Mouse (Mus musculus) myocyte (in vitro differentiated cells): Measurements from ENCODE around the gene Mul1. TPM values are rescaled to one million over a fixed set of nuclear protein-coding genes. Genes with fewer than 3 reads are reported as not detected.
"Not testable (repeated sequence)": the region's sequence is repeated elsewhere in the genome, so short reads cannot be mapped to it uniquely, and the experiment has no call there.

ENCODE experiments used
- H3K27me3 ChIP-seq: one replicate; pipeline ENCODE4 v1.6.1; 2011; ENCODE audit not compliant: control insufficient read depth, insufficient read depth, insufficient read length
- H3K36me3 ChIP-seq: one replicate; pipeline ENCODE4 v1.6.1; 2011; ENCODE audit not compliant: control insufficient read depth, insufficient read depth
- H3K4me2 ChIP-seq: one replicate; pipeline ENCODE4 v1.6.1; 2011; ENCODE audit warnings: low read depth, control low read depth
- H3K4me3 ChIP-seq: one replicate; pipeline ENCODE4 v1.5.1; 2011; ENCODE audit warnings: mild to moderate bottlenecking, control low read depth, moderate library complexity
- H3K79me2 ChIP-seq: one replicate; pipeline ENCODE4 v1.6.1; 2011; ENCODE audit not compliant: control insufficient read depth, insufficient read depth
- H3ac ChIP-seq: one replicate; pipeline ENCODE4 v1.6.1; 2011; ENCODE audit not compliant: control insufficient read depth, insufficient read length
- CEBPB ChIP-seq: IDR thresholded peaks from 2 replicates; pipeline ENCODE4 v1.6.1; 2011; ENCODE audit warnings: mild to moderate bottlenecking, moderate library complexity; ENCODE audit not compliant: poor library complexity, insufficient read depth, severe bottlenecking
- E2F4 ChIP-seq: IDR thresholded peaks from one replicate; pipeline ENCODE4 v1.6.1; 2011; ENCODE audit warnings: mild to moderate bottlenecking, control low read depth, moderate library complexity; ENCODE audit not compliant: insufficient read depth
- MAX ChIP-seq: IDR thresholded peaks from one replicate; pipeline ENCODE4 v1.6.1; 2011; ENCODE audit warnings: low read depth, mild to moderate bottlenecking, control low read depth
- MYOD1 ChIP-seq, 3 experiments: IDR thresholded peaks; one replicate each; pipeline ENCODE4 v1.6.1; 2011; ENCODE audit warnings: control low read depth in 2 of 3, low read depth in 2 of 3, mild to moderate bottlenecking in 2 of 3, moderate library complexity in 1 of 3; ENCODE audit not compliant: insufficient read length in 2 of 3, control insufficient read depth in 1 of 3
- MYOG ChIP-seq, 3 experiments: IDR thresholded peaks; one replicate each; pipeline ENCODE4 v1.6.1; 2011; ENCODE audit warnings: control low read depth in 2 of 3, low read depth in 2 of 3, mild to moderate bottlenecking in 2 of 3; ENCODE audit not compliant: insufficient read length in 2 of 3, control insufficient read depth in 1 of 3, insufficient read depth in 1 of 3
- POLR2A ChIP-seq: IDR thresholded peaks from one replicate; pipeline ENCODE4 v1.6.1; 2011; ENCODE audit warnings: low read depth, mild to moderate bottlenecking, control low read depth, moderate library complexity; ENCODE audit not compliant: insufficient read length
- POLR2AphosphoS2 ChIP-seq: IDR thresholded peaks from one replicate; pipeline ENCODE4 v1.6.1; 2011; ENCODE audit warnings: low read depth, control low read depth; ENCODE audit not compliant: insufficient read length
- REST ChIP-seq: IDR thresholded peaks from one replicate; pipeline ENCODE4 v1.6.1; 2011; ENCODE audit warnings: mild to moderate bottlenecking, control low read depth, moderate library complexity; ENCODE audit not compliant: insufficient read depth, insufficient read length
- SRF ChIP-seq: IDR thresholded peaks from one replicate; pipeline ENCODE4 v1.6.1; 2011; ENCODE audit warnings: low read depth; ENCODE audit not compliant: control insufficient read depth, insufficient read length
- TCF12 ChIP-seq: IDR thresholded peaks from one replicate; pipeline ENCODE4 v1.6.1; 2011; ENCODE audit warnings: mild to moderate bottlenecking, control low read depth; ENCODE audit not compliant: poor library complexity, insufficient read depth, severe bottlenecking
- TCF3 ChIP-seq: IDR thresholded peaks from one replicate; pipeline ENCODE4 v1.6.1; 2011; ENCODE audit warnings: low read depth, control low read depth; ENCODE audit not compliant: insufficient read length
- USF1 ChIP-seq: IDR thresholded peaks from one replicate; pipeline ENCODE4 v1.6.1; 2011; ENCODE audit warnings: low read depth, mild to moderate bottlenecking, control low read depth, moderate library complexity
- polyA plus RNA-seq: library from polyadenylated mRNA; unstranded; fragments of >200 nt; fragmentation: generic; extraction: Trizol; gene quantifications from one replicate; pipeline ENCODE4 v1.2.1, GENCODE M21; 2012; ENCODE audit warnings: missing spikeins

The Mul1 gene
- polyA plus RNA-seq, 1 experiment, result 36.2 TPM

DNA sequence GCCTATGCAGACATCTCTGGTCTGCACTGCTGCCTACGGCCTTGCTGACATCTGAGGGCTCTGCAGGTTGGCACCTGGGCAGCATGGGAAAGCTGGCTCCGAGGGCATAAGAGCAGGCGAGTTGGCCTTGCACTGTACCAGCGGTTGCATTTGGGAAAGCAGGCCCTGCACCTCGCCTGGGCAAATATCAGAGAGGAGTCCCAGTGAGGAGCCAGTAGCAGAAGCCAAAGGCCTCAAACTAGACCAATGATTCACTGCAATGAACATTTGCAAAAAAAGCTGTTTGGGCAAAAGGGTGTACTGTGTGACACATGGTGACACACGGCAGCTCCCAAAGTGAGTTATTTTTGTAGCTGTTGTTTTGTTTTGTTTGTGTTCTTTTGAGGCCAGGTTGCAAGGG lies 9.4 kb upstream of the Mul1 start:
- no peak overlapping the region for H3ac ChIP-seq
- H3K4me2 ChIP-seq, result no peak overlapping the region
- no peak overlapping the region for H3K4me3 ChIP-seq
- H3K36me3 ChIP-seq, result no peaks in the 10 kb centered on the region
- TF ChIP-seq TCF12, result no peak
- TF ChIP-seq SRF, result no peak
- TF ChIP-seq MYOG (IDR thresholded peaks at IDR 0.05; ENCODE audit: control insufficient read depth in 1 of 3, insufficient read depth in 1 of 3, insufficient read length in 2 of 3, low read depth in 2 of 3), result no peak
- no peak for TF ChIP-seq E2F4
- no peak for TF ChIP-seq CEBPB
- no peak for TF ChIP-seq USF1
- TF ChIP-seq REST, result no peak
- no peak for TF ChIP-seq MYOD1 (IDR thresholded peaks at IDR 0.05; ENCODE audit: control insufficient read depth in 1 of 3, insufficient read length in 2 of 3, low read depth in 2 of 3)
- no peak for TF ChIP-seq MAX
- no peak for TF ChIP-seq POLR2A
- no peak for TF ChIP-seq TCF3
- no peak for TF ChIP-seq POLR2AphosphoS2
- H3K79me2 ChIP-seq, result no peaks in the 10 kb centered on the region
- peaks cover 11% of the 10 kb centered on the region for H3K27me3 ChIP-seq

DNA sequence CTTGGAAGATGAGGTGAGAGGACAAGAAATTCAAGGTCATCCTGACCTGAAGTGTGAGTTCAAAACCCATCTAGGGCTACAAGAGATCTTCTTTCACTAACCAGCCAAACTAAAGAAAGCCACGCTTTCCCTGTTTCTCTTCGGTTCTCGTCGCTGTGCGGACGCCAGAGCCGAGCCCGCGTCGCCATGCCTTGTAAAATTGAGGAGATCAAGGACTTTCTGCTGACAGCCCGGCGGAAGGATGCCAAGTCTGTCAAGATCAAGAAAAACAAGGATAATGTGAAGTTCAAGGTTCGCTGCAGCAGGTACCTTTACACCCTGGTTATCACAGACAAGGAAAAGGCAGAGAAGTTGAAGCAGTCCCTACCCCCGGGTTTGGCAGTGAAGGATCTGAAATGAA lies 8.9 kb upstream of the Mul1 start:
- H3ac ChIP-seq, result not testable (repeated sequence)

GRCm38 (mm10) chr4:138426778-138427705 lies 7.4 kb upstream of the Mul1 start:
- Histone ChIP-seq H3ac (no peak overlapping the region), H3K4me2 (peak overlapping the region; percentile 39), H3K4me3 (no peak overlapping the region), H3K27me3 (no peaks in the 10 kb centered on the region), H3K79me2 (no peaks in the 10 kb centered on the region), H3K36me3 (no peaks in the 10 kb centered on the region)
- no peak for TF ChIP-seq TCF12
- no peak for TF ChIP-seq MYOD1 (IDR thresholded peaks at IDR 0.05; ENCODE audit: control insufficient read depth in 1 of 3, insufficient read length in 2 of 3, low read depth in 2 of 3)
- no peak for TF ChIP-seq CEBPB
- TF ChIP-seq POLR2AphosphoS2, result no peak
- no peak for TF ChIP-seq REST
- TF ChIP-seq USF1, result no peak
- no peak for TF ChIP-seq POLR2A
- TF ChIP-seq MYOG (IDR thresholded peaks at IDR 0.05; ENCODE audit: control insufficient read depth in 1 of 3, insufficient read depth in 1 of 3, insufficient read length in 2 of 3, low read depth in 2 of 3), result no peak
- TF ChIP-seq TCF3, result no peak
- TF ChIP-seq E2F4, result no peak
- no peak for TF ChIP-seq SRF

More for the DNA sequence above, 8.9 kb upstream of the Mul1 start:
- not testable (repeated sequence) for H3K79me2 ChIP-seq, H3K27me3 ChIP-seq, H3K4me2 ChIP-seq, H3K36me3 ChIP-seq, H3K4me3 ChIP-seq

DNA sequence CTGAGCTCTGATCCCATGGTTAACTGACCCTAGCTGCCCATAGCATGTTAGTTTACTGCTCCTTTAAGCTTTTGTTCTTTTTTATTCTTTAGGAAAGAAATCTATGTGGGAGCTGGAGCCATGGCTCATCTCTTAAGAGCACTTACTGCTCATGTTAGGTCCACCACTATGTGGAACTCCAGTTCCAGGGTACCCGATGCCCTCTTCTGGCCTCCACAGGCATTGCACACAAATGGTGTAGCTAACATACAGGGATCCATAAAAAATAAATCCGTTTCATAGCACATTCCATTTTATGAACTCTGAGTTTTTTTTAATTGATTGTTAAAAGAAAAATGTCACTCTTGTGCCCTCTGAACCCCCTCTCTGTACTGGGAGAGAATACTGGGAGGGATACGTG lies 4.7 kb upstream of the Mul1 start:
- Histone ChIP-seq H3K36me3 (no peaks in the 10 kb centered on the region), H3K4me3 (no peak overlapping the region), H3K79me2 (peaks cover 2% of the 10 kb centered on the region), H3K4me2 (no peak overlapping the region), H3K27me3 (no peaks in the 10 kb centered on the region), H3ac (no peak overlapping the region)
- TF ChIP-seq TCF3 (no peak), REST (no peak)

- no peak for TF ChIP-seq POLR2AphosphoS2
- TF ChIP-seq MYOD1 (IDR thresholded peaks at IDR 0.05; ENCODE audit: control insufficient read depth in 1 of 3, insufficient read length in 2 of 3, low read depth in 2 of 3), result no peak
- TF ChIP-seq POLR2A, result no peak
- TF ChIP-seq USF1, result no peak
- TF ChIP-seq CEBPB, result no peak
- no peak for TF ChIP-seq TCF3
- TF ChIP-seq REST, result no peak
- TF ChIP-seq E2F4, result no peak
- no peak for TF ChIP-seq SRF
- no peak for TF ChIP-seq TCF12
- TF ChIP-seq MAX, result no peak
- TF ChIP-seq MYOG (IDR thresholded peaks at IDR 0.05; ENCODE audit: control insufficient read depth in 1 of 3, insufficient read depth in 1 of 3, insufficient read length in 2 of 3, low read depth in 2 of 3), result no peak
- H3K27me3 ChIP-seq, result no peaks in the 10 kb centered on the region
- H3K4me3 ChIP-seq, result no peak overlapping the region
- no peak overlapping the region for H3ac ChIP-seq
- no peak overlapping the region for H3K4me2 ChIP-seq
- H3K79me2 ChIP-seq, result peaks cover 17% of the 10 kb centered on the region
- no peaks in the 10 kb centered on the region for H3K36me3 ChIP-seq
These were observed 3.1 kb upstream of the Mul1 start for GRCm38 (mm10) chr4:138431340-138431739.

DNA sequence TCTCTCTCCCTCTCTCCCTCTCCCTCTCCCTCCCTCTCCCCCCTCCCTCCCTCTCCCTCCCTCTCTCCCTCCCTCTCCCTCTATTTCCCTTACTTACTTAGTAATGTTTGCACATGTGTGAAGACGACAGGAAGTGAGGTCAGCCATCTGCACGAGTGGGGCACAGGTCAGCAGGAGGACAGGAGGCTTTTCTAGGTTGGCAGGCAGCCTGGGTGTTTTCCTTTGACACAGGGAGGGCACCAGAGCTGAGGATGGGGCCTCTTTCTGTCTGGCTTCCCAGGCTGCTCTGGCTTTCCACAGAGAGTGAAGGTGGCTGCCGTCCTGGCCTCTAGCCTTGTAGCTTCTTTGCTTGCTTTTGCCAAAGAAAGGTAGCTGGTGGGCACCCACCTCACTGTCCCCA lies 5.6 kb downstream of the Mul1 start:
- Histone ChIP-seq H3K27me3 (no peaks in the 10 kb centered on the region), H3K4me2 (no peak overlapping the region), H3ac (no peak overlapping the region), H3K36me3 (no peaks in the 10 kb centered on the region), H3K79me2 (peaks cover 13% of the 10 kb centered on the region), H3K4me3 (no peak overlapping the region)
- TF ChIP-seq POLR2AphosphoS2 (no peak), REST (no peak), MYOG (IDR thresholded peaks at IDR 0.05; ENCODE audit: control insufficient read depth in 1 of 3, insufficient read depth in 1 of 3, insufficient read length in 2 of 3, low read depth in 2 of 3) (no peak), MAX (no peak), POLR2A (no peak), SRF (no peak), CEBPB (no peak), TCF12 (no peak), E2F4 (no peak), MYOD1 (IDR thresholded peaks at IDR 0.05; ENCODE audit: control insufficient read depth in 1 of 3, insufficient read length in 2 of 3, low read depth in 2 of 3) (no peak), USF1 (no peak), TCF3 (no peak)
